Mouse (Mus musculus): ENCODE measurements around the gene Wdr89. TPM values are rescaled to one million over a fixed set of nuclear protein-coding genes. Genes with fewer than 3 reads are reported as not detected.

Gene Wdr89
- 3.0 TPM for polyA plus RNA-seq (2014; fragmentation: Illumina TruSeq; extraction: RNeasy Lipid Tissue Mini Kit (QIAGEN cat#74804); ENCODE audit: low replicate concordance)

DNA sequence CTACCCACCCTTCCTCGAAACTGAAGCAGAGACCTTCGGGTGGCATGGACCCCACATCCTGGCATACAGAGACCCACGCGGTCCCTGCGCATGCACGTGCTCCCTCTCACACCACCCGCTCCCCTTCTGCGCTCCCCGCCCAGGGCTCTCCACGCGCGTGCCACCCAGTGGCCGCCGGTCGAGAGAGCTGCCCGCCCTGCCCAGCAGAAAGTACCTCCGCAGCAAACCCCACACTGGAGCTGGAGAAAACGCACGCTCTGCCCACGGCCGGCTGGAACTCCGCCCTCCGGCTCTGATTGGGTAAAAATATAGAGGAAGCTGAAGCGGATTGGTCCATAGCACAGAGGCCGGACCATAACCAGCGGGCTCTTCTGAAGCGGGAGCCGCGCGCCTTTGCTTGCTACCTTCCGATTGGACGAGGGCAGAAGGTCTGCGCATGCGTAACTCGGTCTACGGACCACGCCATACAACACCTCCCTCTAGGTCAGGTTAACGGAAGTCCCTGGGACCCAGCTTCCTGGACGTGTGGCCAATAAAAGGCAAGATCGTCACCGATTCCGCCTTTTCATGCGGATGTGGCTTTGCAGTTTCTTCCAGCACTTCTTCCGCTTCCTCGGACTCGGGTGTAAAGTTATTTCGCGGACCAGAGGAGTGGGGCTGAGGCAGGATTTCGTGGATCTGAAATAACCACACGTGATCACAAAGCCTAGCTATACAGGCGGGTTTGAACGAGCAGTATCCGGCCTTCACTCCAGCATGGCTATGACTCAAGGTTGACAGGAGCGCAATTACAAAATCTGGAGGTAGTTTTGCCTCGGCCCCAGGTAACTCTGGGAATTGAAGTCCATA is at the start of gene Wdr89:
Wdr89 (minus strand) TSS at position 280 of the 849 bp plus-strand sequence.

GRCm38 (mm10) chr12:75596154-75597002 is 73.0 kb downstream of the Wdr89 start, which contains the start of gene Ppp2r5e:
Gene Ppp2r5e, minus strand, starts transcription at chr12:75596245.

Other genes with a start within 250 kb of the Wdr89 start
- 55.9 TPM for gene Ppp2r5e, start 73.3 kb downstream of the Wdr89 start, polyA plus RNA-seq (2014; fragmentation: Illumina TruSeq; extraction: RNeasy Lipid Tissue Mini Kit (QIAGEN cat#74804); ENCODE audit: low replicate concordance)
- gene Sgpp1, start 66.2 kb upstream of the Wdr89 start, polyA plus RNA-seq (2014; fragmentation: Illumina TruSeq; extraction: RNeasy Lipid Tissue Mini Kit (QIAGEN cat#74804); ENCODE audit: low replicate concordance), result 119 TPM
- 25.4 TPM for gene Syne2, start 148.6 kb upstream of the Wdr89 start, polyA plus RNA-seq (2014; fragmentation: Illumina TruSeq; extraction: RNeasy Lipid Tissue Mini Kit (QIAGEN cat#74804); ENCODE audit: low replicate concordance)

All from small intestine, adult 10 weeks (tissue).